Mouse (Mus musculus): ENCODE data around the gene Vgll4.

GRCm38 (mm10) chr6:114919670-114920313 is 50.0 kb downstream of the Vgll4 start:
- TF ChIP-seq CTCF (IDR thresholded peaks at IDR 0.05; ENCODE audit: extremely low read depth, insufficient read depth, low read length) (no peak), POLR2A (IDR thresholded peaks at IDR 0.05; ENCODE audit: extremely low read depth, insufficient read depth, low read length) (no peak)

All from cortical plate, adult 2 months (tissue).